Mouse (Mus musculus) thymus, adult 2 months (tissue): ENCODE data around the gene Pkd2. TPM values are rescaled to one million over a fixed set of nuclear protein-coding genes. Genes with fewer than 3 reads are reported as not detected.

ENCODE experiments used
- DNase-seq: peaks from one replicate; pipeline ENCODE4 v3.0.0; 2021
- H3K27ac ChIP-seq: fragments of 200-500 bp; 2 replicates; pipeline ENCODE4 v1.5.1; 2012; ENCODE audit warnings: low read length, control low read depth; ENCODE audit not compliant: control insufficient read depth, insufficient read depth
- H3K27me3 ChIP-seq: fragments of 200-500 bp; 2 replicates; pipeline ENCODE4 v1.6.1; 2012; ENCODE audit warnings: mild to moderate bottlenecking, low read length, moderate library complexity, mixed read lengths; ENCODE audit not compliant: control insufficient read depth, insufficient read depth
- H3K36me3 ChIP-seq: fragments of 200-500 bp; 2 replicates; pipeline ENCODE4 v1.6.1; 2012; ENCODE audit warnings: mild to moderate bottlenecking, low read length, moderate library complexity; ENCODE audit not compliant: control insufficient read depth, insufficient read depth
- H3K4me1 ChIP-seq: fragments of 200-500 bp; replicated peaks from 2 replicates; pipeline ENCODE4 v1.6.1; 2012; ENCODE audit warnings: low read length; ENCODE audit not compliant: control insufficient read depth, insufficient read depth
- H3K4me3 ChIP-seq: fragments of 200-500 bp; 2 replicates; pipeline ENCODE4 v1.5.1; 2012; ENCODE audit warnings: mild to moderate bottlenecking, low read length, control low read depth, moderate library complexity; ENCODE audit not compliant: control insufficient read depth, insufficient read depth
- CTCF ChIP-seq: fragments of 200-500 bp; IDR thresholded peaks from 2 replicates; pipeline ENCODE4 v1.5.1; 2012; ENCODE audit warnings: mild to moderate bottlenecking, control low read depth, low read length, moderate library complexity, borderline replicate concordance; ENCODE audit not compliant: control insufficient read depth, poor library complexity, insufficient read depth; ENCODE audit errors: extremely low read depth
- POLR2A ChIP-seq: fragments of 200-500 bp; IDR thresholded peaks from 2 replicates; pipeline ENCODE4 v1.6.1; 2012; ENCODE audit warnings: mild to moderate bottlenecking, low read length, control low read depth, moderate library complexity; ENCODE audit not compliant: control insufficient read depth, poor library complexity, insufficient read depth; ENCODE audit errors: extremely low read depth
- WGBS: fragments of 180-500 bp; shearing (Covaris S2); methylation state at CpG from one replicate; pipeline ENCODE4 v1.1.7; 2018; 5-methylcytosine and 5-hydroxymethylcytosine counted together
- polyA plus RNA-seq: library from polyadenylated mRNA; depleted of rRNA; stranded (reverse); fragments of >200 nt; gene quantifications from 2 replicates; pipeline ENCODE4 v1.2.3, GENCODE M21; 2012; rRNA removed

The Pkd2 gene
- polyA plus RNA-seq, result 4.2 and 4.3 TPM in 2 replicates

DNA sequence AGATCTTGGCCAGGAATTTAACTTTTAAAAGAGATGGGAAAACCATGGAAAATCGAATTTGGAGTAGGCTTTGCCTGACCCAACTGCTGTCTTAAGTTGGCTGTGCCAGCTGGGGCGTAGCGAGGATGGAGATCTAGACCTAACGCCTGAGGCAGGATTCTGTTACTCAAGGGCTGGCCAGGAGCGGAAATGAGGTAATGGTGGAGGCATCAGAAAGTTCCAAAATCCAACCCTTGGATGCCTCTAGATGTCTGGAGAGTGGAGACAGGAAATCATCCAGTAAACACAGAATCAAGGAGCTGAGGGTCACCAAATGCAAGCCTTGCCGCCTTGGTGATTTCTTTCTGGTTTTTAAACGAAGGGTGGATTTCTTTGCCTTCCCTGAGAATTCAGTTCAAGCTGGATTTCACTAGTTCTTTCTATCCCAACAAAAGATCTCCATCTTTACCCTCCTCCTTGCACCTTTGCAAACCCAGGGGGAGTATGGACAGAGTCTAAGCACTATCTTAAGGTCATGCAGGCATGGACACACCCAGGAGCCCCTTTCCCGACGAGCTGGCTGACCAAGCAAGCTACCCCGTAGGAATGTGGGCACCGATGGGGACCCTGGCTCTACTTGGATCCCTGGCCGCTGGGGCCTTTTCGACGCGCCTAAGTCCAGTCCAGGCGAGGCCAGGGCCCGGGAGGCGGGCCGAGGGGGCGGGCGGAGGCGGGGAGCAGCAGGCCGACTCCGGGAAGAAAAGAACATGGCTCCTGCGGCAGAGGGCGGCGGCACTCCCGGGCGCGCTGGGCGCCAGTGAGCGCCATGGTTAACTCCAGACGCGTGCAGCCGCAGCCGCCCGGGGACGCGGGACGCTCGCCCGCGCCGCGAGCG lies at the start of gene Pkd2:
TSS of gene Pkd2 (plus strand) at position 619 of the 874 bp plus-strand sequence.
- Histone ChIP-seq H3K27ac (peak within 1 kb of the TSS; percentile 29; the same call in 1 of the 2 replicates), H3K27me3 (peaks cover 11% of the 10 kb centered on the region; the same call in 1 of the 2 replicates), H3K4me3 (peak within 1 kb of the TSS; percentile 30), H3K36me3 (no peaks in the 10 kb centered on the region), H3K4me1 (no peaks in the 10 kb centered on the region)
- no peak for DNase-seq
- 15% methylated on average over 46 of the region's 46 CpGs for WGBS
- no peak for TF ChIP-seq POLR2A
- no peak for TF ChIP-seq CTCF

DNA sequence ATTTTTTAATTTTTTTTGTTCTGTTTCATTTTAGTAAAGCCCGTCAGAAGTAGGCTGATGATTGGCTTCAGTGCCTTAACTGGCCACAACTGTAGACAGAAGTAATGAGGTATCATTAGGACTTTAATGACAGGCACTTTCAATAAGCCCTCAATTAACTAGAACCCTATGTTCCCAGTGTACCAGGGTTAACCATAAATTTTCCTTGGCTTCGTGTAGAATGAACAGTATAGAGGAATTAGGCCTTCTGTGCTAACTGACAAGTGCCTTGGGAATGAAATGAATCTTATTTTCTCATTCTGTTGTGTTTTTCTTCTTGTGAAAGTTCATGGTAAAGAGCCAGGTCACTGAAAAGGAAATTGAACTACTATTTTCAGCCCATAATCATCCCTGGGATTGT lies 43.3 kb upstream of the Pkd2 start:
- 88% methylated on average over 2 of the region's 2 CpGs for WGBS
- DNase-seq, result no peak

DNA sequence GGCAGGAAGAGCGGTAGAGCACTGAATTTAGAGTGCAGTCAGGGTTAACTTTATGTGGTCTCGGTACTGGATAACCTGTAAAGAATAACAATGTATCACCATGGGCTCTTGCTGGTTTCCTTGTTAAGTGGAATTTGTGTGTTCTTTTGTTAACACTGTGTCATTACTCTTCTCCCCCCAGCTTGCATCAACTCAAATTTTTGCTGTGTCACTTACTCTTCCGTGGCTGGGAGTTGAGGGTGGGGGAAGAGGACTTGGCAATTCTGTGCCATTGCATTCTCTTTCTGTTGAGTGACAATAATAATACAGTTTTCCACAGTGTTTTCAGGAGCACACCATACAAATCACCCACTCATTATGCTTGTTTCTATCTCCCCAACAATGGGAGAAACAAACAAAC lies 42.2 kb upstream of the Pkd2 start:
- H3K27me3 ChIP-seq, result no peaks in the 10 kb centered on the region
- no peak overlapping the region for H3K27ac ChIP-seq
- no peaks in the 10 kb centered on the region for H3K4me1 ChIP-seq
- WGBS, result 50% methylated on average over 3 of the region's 3 CpGs
- H3K4me3 ChIP-seq, result no peak overlapping the region
- no peaks in the 10 kb centered on the region for H3K36me3 ChIP-seq
- no peak for DNase-seq
- no peak for TF ChIP-seq CTCF
- no peak for TF ChIP-seq POLR2A

More for the DNA sequence above, 43.3 kb upstream of the Pkd2 start:
- H3K4me3 ChIP-seq, result no peak overlapping the region
- H3K27me3 ChIP-seq, result no peaks in the 10 kb centered on the region
- TF ChIP-seq CTCF (no peak), POLR2A (no peak)
- no peaks in the 10 kb centered on the region for H3K36me3 ChIP-seq
- H3K27ac ChIP-seq, result no peak overlapping the region
- no peaks in the 10 kb centered on the region for H3K4me1 ChIP-seq

DNA sequence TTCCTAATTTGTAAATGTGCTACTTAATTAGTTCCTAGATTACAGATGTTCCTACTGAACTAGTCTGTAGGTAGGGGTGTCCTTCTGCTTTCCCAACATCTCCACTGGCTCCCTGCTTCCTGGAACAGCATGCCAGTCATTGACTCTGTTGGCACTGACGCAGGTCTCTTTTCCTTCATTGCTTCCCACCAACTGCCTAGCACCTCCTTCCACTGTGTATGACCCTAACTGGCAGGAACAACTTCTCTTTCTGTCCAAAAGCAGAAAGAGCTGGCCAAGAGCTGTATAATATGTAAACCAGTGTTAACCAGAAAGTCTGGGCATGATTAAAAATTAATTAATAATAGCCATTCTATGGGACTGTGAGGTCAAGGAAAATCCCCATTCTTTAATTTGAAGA lies 41.5 kb upstream of the Pkd2 start:
- H3K27ac ChIP-seq, result no peak overlapping the region
- no peaks in the 10 kb centered on the region for H3K4me1 ChIP-seq
- TF ChIP-seq POLR2A (no peak), CTCF (no peak)
- no peak for DNase-seq
- H3K36me3 ChIP-seq, result no peaks in the 10 kb centered on the region
- H3K27me3 ChIP-seq, result no peaks in the 10 kb centered on the region
- 97% methylated on average over 1 of the region's 1 CpGs for WGBS
- H3K4me3 ChIP-seq, result no peak overlapping the region

DNA sequence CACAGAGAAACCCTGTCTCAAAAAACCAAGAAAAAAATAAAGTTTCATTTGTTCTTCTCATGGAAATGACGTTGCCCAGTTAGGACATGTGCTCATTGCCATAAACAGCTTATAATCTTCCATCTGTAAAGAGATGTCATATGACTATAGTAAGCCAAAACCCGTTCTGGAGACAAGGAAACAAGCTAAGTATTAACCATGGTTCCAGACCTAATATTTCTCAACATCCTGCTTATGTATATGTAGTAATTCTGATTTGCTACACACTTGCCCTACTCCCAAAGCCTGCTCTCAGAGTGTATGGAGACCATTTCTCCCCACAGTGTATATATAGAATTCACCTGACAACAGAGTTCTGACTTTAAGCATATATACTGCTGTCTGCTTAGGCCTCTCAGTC lies 37.2 kb upstream of the Pkd2 start:
- Histone ChIP-seq H3K4me1 (no peaks in the 10 kb centered on the region), H3K27me3 (no peaks in the 10 kb centered on the region), H3K4me3 (no peak overlapping the region), H3K36me3 (no peaks in the 10 kb centered on the region), H3K27ac (no peak overlapping the region)
- TF ChIP-seq POLR2A, result no peak
- TF ChIP-seq CTCF, result no peak
- no peak for DNase-seq
- WGBS, result 75% methylated on average over 2 of the region's 2 CpGs

DNA sequence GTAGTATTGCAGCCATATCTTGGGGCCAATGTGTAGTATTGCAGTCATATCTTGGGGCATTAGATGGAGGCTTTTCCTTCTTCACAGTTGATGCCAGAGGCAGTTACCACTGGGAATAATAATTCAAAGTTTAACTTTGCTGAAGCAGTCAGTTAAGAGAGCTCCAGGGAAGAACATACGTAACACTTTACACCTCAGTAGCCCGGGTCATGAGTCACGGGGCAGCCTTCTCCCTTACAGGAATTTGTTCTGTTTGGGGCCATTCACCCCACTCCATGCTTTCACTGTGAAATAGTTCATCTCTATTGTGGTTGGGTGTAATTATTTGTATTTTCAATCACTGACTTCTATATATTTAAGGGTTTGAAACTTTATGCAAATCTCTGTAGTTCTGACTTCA lies 35.4 kb upstream of the Pkd2 start:
- no peaks in the 10 kb centered on the region for H3K4me1 ChIP-seq
- WGBS, result 95% methylated on average over 3 of the region's 3 CpGs
- TF ChIP-seq POLR2A, result no peak
- DNase-seq, result no peak
- no peaks in the 10 kb centered on the region for H3K27me3 ChIP-seq
- no peak overlapping the region for H3K4me3 ChIP-seq
- H3K36me3 ChIP-seq, result no peaks in the 10 kb centered on the region
- no peak overlapping the region for H3K27ac ChIP-seq
